Mouse (Mus musculus) bone marrow macrophage, adult 2 months (primary cell): ENCODE measurements around the gene Abcd4. TPM values are rescaled to one million over a fixed set of nuclear protein-coding genes. Genes with fewer than 3 reads are reported as not detected.

Experiments
- H3K27ac ChIP-seq: 2 replicates; pipeline ENCODE4 v1.5.1; 2012; ENCODE audit warnings: low read depth, low read length; ENCODE audit not compliant: insufficient read depth
- H3K4me1 ChIP-seq: 2 replicates; pipeline ENCODE4 v1.6.1; 2012; ENCODE audit warnings: low read length; ENCODE audit not compliant: control insufficient read depth, insufficient read depth
- H3K4me3 ChIP-seq: 2 replicates; pipeline ENCODE4 v1.5.1; 2012; ENCODE audit warnings: mild to moderate bottlenecking, low read length, moderate library complexity; ENCODE audit not compliant: insufficient read depth
- CTCF ChIP-seq: IDR thresholded peaks from 2 replicates; pipeline ENCODE4 v1.5.1; 2012; ENCODE audit warnings: low read depth, mild to moderate bottlenecking, low read length, moderate library complexity
- POLR2A ChIP-seq: IDR thresholded peaks from 2 replicates; pipeline ENCODE4 v1.6.1; 2012; ENCODE audit warnings: mild to moderate bottlenecking, low read depth, low read length, borderline replicate concordance
- polyA plus RNA-seq: library from polyadenylated mRNA; stranded (reverse); fragments of >200 nt; gene quantifications from 2 replicates; pipeline ENCODE4 v1.2.4, GENCODE M21; 2012; ENCODE audit not compliant: missing spikeins, insufficient read depth, insufficient read length

Gene Abcd4
- polyA plus RNA-seq, 1 experiment, result 12.6 TPM

GRCm38 (mm10) chr12:84555218-84555617 is 62.0 kb downstream of the Abcd4 start:
- no peak overlapping the region for H3K27ac ChIP-seq
- no peak for TF ChIP-seq CTCF
- no peak for TF ChIP-seq POLR2A
- H3K4me1 ChIP-seq, result no peaks in the 10 kb centered on the region
- H3K4me3 ChIP-seq, result no peak overlapping the region

Other genes starting within 250 kb of the Abcd4 start
- 14.2 and 18.7 TPM in 2 replicates for gene Entpd5, start 208.4 kb downstream of the Abcd4 start, polyA plus RNA-seq
- 0.90 and 1.2 TPM in 2 replicates for gene Bbof1, start 208.3 kb downstream of the Abcd4 start, polyA plus RNA-seq
- 17.9 and 18.2 TPM in 2 replicates for gene Rnf113a2, start 200.2 kb downstream of the Abcd4 start, polyA plus RNA-seq
- 15.0 and 18.3 TPM in 2 replicates for gene Aldh6a1, start 166.4 kb downstream of the Abcd4 start, polyA plus RNA-seq
- 10.3 and 13.7 TPM in 2 replicates for gene Lin52, start 166.0 kb downstream of the Abcd4 start, polyA plus RNA-seq
- gene Vsx2, start 47.7 kb downstream of the Abcd4 start, polyA plus RNA-seq, result not detected in 2 replicates
- not detected in 2 replicates for gene Vrtn, start 23.6 kb upstream of the Abcd4 start, polyA plus RNA-seq
- gene Syndig1l, start 81.4 kb upstream of the Abcd4 start, polyA plus RNA-seq, result not detected in 2 replicates
- 677 and 718 TPM in 2 replicates for gene Npc2, start 155.7 kb upstream of the Abcd4 start, polyA plus RNA-seq
- 44.8 and 47.1 TPM in 2 replicates for gene Isca2, start 155.8 kb upstream of the Abcd4 start, polyA plus RNA-seq